Mouse (Mus musculus) left cerebral cortex, postnatal 4 days (tissue): Measurements from ENCODE around the gene Pou6f1. TPM values are rescaled to one million over a fixed set of nuclear protein-coding genes. Genes with fewer than 3 reads are reported as not detected.

Experiments
- DNase-seq: peaks from one replicate; pipeline ENCODE4 v3.0.0-alpha.2; 2022
- intact Hi-C: fragments of 180-260 bp; cut with DNase I; formaldehyde crosslinking; loops from one replicate; pipeline ENCODE4 v1.15.1; 2025
- total RNA-seq, 2 experiments: library from RNA; stranded (reverse); gene quantifications; 2 replicates each; pipeline ENCODE4 v1.2.3; 2021

Pou6f1 gene
- 100 to 1,000 TPM; 123 to 125 TPM for total RNA-seq

GRCm38 (mm10) chr15:100599276-100600046, at the start of gene Pou6f1:
Gene Pou6f1 (minus strand): TSS chr15:100599984.
- intact Hi-C loops = no loop called here
- DNase-seq = peak; percentile 57

- intact Hi-C loops = no loop called here
- DNase-seq = no peak
Measured at GRCm38 (mm10) chr15:100646161-100646560, 46.4 kb upstream of the Pou6f1 start.

GRCm38 (mm10) chr15:100642451-100642850, 42.7 kb upstream of the Pou6f1 start:
- intact Hi-C loops = no loop called here
- no peak for DNase-seq

GRCm38 (mm10) chr15:100641226-100641810, 41.5 kb upstream of the Pou6f1 start:
- no peak for DNase-seq
- intact Hi-C loops = no loop called here

- no peak for DNase-seq
- intact Hi-C loops = no loop called here
Measured at GRCm38 (mm10) chr15:100639972-100640750, 40.4 kb upstream of the Pou6f1 start.

GRCm38 (mm10) chr15:100637661-100638060, 37.9 kb upstream of the Pou6f1 start:
- DNase-seq = no peak
- intact Hi-C loops = no loop called here

- intact Hi-C loops = no loop called here
- DNase-seq = no peak
Measured at GRCm38 (mm10) chr15:100636700-100637501, 37.1 kb upstream of the Pou6f1 start, which contains the start of gene Smagp. Gene Smagp (minus strand): TSS chr15:100636940.

- no peak for DNase-seq
- intact Hi-C loops = no loop called here
Measured at GRCm38 (mm10) chr15:100635851-100636645, 36.3 kb upstream of the Pou6f1 start.

- DNase-seq = no peak
- intact Hi-C loops = no loop called here
Measured at GRCm38 (mm10) chr15:100635239-100635638, 35.5 kb upstream of the Pou6f1 start.

- no peak for DNase-seq
- intact Hi-C loops = no loop called here
Measured at GRCm38 (mm10) chr15:100633341-100633740, 33.6 kb upstream of the Pou6f1 start.

- DNase-seq = no peak
- intact Hi-C loops = no loop called here
Measured at GRCm38 (mm10) chr15:100632323-100632722, 32.5 kb upstream of the Pou6f1 start.

GRCm38 (mm10) chr15:100631454-100632170, 31.8 kb upstream of the Pou6f1 start:
- intact Hi-C loops = no loop called here
- no peak for DNase-seq

- no peak for DNase-seq
- intact Hi-C loops = no loop called here
Measured at GRCm38 (mm10) chr15:100630126-100630525, 30.3 kb upstream of the Pou6f1 start.

- no peak for DNase-seq
- intact Hi-C loops = no loop called here
Measured at GRCm38 (mm10) chr15:100628797-100629196, 29.0 kb upstream of the Pou6f1 start.

GRCm38 (mm10) chr15:100627774-100628370, 28.1 kb upstream of the Pou6f1 start:
- no peak for DNase-seq
- intact Hi-C loops = no loop called here

GRCm38 (mm10) chr15:100627287-100627686, 27.5 kb upstream of the Pou6f1 start:
- no peak for DNase-seq
- intact Hi-C loops = no loop called here

GRCm38 (mm10) chr15:100624435-100624834, 24.7 kb upstream of the Pou6f1 start:
- intact Hi-C loops = no loop called here
- no peak for DNase-seq

GRCm38 (mm10) chr15:100623754-100624153, 24.0 kb upstream of the Pou6f1 start:
- intact Hi-C loops = no loop called here
- no peak for DNase-seq

GRCm38 (mm10) chr15:100622164-100622563, 22.4 kb upstream of the Pou6f1 start:
- intact Hi-C loops = no loop called here

More at GRCm38 (mm10) chr15:100622164-100622563, 22.4 kb upstream of the Pou6f1 start:
- no peak for DNase-seq
